Mouse (Mus musculus) myocyte (in vitro differentiated cells): Measurements from ENCODE around the gene Agpat1.

Source experiments
- E2F4 ChIP-seq: IDR thresholded peaks from one replicate; pipeline ENCODE4 v1.6.1; 2011; ENCODE audit warnings: mild to moderate bottlenecking, control low read depth, moderate library complexity; ENCODE audit not compliant: insufficient read depth
- MAX ChIP-seq: IDR thresholded peaks from one replicate; pipeline ENCODE4 v1.6.1; 2011; ENCODE audit warnings: low read depth, mild to moderate bottlenecking, control low read depth
- MYOD1 ChIP-seq, 3 experiments: IDR thresholded peaks; one replicate each; pipeline ENCODE4 v1.6.1; 2011; ENCODE audit warnings: control low read depth in 2 of 3, low read depth in 2 of 3, mild to moderate bottlenecking in 2 of 3, moderate library complexity in 1 of 3; ENCODE audit not compliant: insufficient read length in 2 of 3, control insufficient read depth in 1 of 3
- POLR2A ChIP-seq: IDR thresholded peaks from one replicate; pipeline ENCODE4 v1.6.1; 2011; ENCODE audit warnings: low read depth, mild to moderate bottlenecking, control low read depth, moderate library complexity; ENCODE audit not compliant: insufficient read length
- POLR2AphosphoS2 ChIP-seq: IDR thresholded peaks from one replicate; pipeline ENCODE4 v1.6.1; 2011; ENCODE audit warnings: low read depth, control low read depth; ENCODE audit not compliant: insufficient read length
- REST ChIP-seq: IDR thresholded peaks from one replicate; pipeline ENCODE4 v1.6.1; 2011; ENCODE audit warnings: mild to moderate bottlenecking, control low read depth, moderate library complexity; ENCODE audit not compliant: insufficient read depth, insufficient read length
- SRF ChIP-seq: IDR thresholded peaks from one replicate; pipeline ENCODE4 v1.6.1; 2011; ENCODE audit warnings: low read depth; ENCODE audit not compliant: control insufficient read depth, insufficient read length
- USF1 ChIP-seq: IDR thresholded peaks from one replicate; pipeline ENCODE4 v1.6.1; 2011; ENCODE audit warnings: low read depth, mild to moderate bottlenecking, control low read depth, moderate library complexity

- TF ChIP-seq POLR2A, result no peak
- TF ChIP-seq POLR2AphosphoS2, result no peak
- no peak for TF ChIP-seq E2F4
- no peak for TF ChIP-seq MYOD1 (IDR thresholded peaks at IDR 0.05; ENCODE audit: control insufficient read depth in 1 of 3, insufficient read length in 2 of 3, low read depth in 2 of 3)
- TF ChIP-seq SRF, result no peak
- TF ChIP-seq REST, result no peak
- no peak for TF ChIP-seq USF1
- TF ChIP-seq MAX, result no peak
These were observed 25.9 kb downstream of the Agpat1 start for GRCm38 (mm10) chr17:34629796-34630603.
